Mouse (Mus musculus): ENCODE results near the gene Ppt1.

- TF ChIP-seq CTCF (IDR thresholded peaks at IDR 0.05; ENCODE audit: insufficient read depth, low read depth, low read length) = no peak
- TF ChIP-seq POLR2A (IDR thresholded peaks at IDR 0.05; ENCODE audit: insufficient read depth, low read depth, low read length) = no peak
These were observed 54.9 kb downstream of the Ppt1 start for GRCm38 (mm10) chr4:122890881-122891481.
